Mouse (Mus musculus): ENCODE measurements around the gene Abtb1.

GRCm38 (mm10) chr6:88800191-88800590 is 41.6 kb downstream of the Abtb1 start:
- TF ChIP-seq CTCF (IDR thresholded peaks at IDR 0.05; ENCODE audit: insufficient read depth, low read length) = no peak
- TF ChIP-seq POLR2A (IDR thresholded peaks at IDR 0.05; ENCODE audit: borderline replicate concordance, extremely low read depth, low read depth, low read length) = no peak

All from lung, adult 2 months (tissue).